Mouse (Mus musculus): ENCODE measurements around the gene Nanos2. TPM values are rescaled to one million over a fixed set of nuclear protein-coding genes. Genes with fewer than 3 reads are reported as not detected.

The Nanos2 gene
- total and polyA plus RNA-seq, 2 experiments from 2014 or later = not detected

DNA sequence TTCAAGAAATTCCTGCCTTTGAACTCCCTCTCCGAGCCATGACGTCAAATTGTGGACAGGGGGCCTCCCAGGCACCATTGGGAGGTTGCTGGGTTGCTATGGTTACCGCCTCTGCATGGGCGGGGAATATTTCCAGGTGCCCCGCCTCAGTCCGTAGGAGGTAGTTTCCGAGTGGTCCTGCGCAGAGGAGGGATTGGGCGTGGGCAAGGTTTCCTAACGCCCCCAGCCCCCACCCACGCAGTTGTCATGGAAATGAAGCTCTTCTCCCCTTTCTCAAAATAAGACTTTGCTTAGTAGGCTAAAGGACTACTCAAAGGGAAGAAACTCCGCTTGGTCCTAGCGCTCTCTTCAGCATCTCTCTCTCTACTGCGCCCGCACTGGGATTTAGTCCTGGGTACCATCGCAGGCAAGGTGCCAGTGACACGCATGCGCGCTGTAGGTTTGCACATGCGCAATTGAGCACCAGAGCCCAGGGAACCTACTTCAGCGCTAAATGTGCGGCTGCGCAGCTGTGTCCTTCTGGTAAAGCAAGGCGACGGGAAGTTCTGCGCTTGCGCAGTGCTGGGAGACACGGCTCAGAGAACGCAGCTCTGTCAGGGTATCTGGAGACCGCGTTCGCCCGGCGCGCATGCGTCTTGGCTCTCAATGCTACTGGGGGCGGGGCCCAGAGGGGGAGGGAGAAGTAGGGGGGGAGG is 3.5 kb downstream of the Nanos2 start, which contains the start of gene Mypop:
TSS of gene Mypop (plus strand) at position 645 of the 695 bp plus-strand sequence.
- Histone ChIP-seq H3K4me1 (ENCODE audit: control insufficient read depth, insufficient read depth) (peaks cover 5% of the 10 kb centered on the region), H3K27me3 (ENCODE audit: control insufficient read depth, insufficient read depth, low read length) (peaks cover 19% of the 10 kb centered on the region; the same call in 1 of the 2 replicates), H3K9me3 (replicated peaks; ENCODE audit: control insufficient read depth, low read length) (no peaks in the 10 kb centered on the region), H3K27ac (ENCODE audit: low read depth) (no peak within 1 kb of the TSS), H3K36me3 (replicated peaks; ENCODE audit: control insufficient read depth, insufficient read depth, low read length) (0 out of 2 replicates have a peak, but pooled peaks cover 4% of the 10 kb centered on the region), H3K9ac (replicated peaks; ENCODE audit: low read depth, low read length) (peak within 1 kb of the TSS; percentile 10; the same call in 1 of the 2 replicates), H3K4me3 (ENCODE audit: low read depth, low read length) (peak within 1 kb of the TSS; percentile 56), H3K4me2 (ENCODE audit: low read depth, low read length) (peak within 1 kb of the TSS; percentile 89)
- WGBS = under 1% methylated on average over 37 of the region's 37 CpGs
- ATAC-seq (ENCODE audit: insufficient read depth, low read depth) = peak; percentile 96
- TF ChIP-seq CTCF (IDR thresholded peaks at IDR 0.05; ENCODE audit: low read depth) = no peak
- no peak for TF ChIP-seq EP300 (IDR thresholded peaks at IDR 0.05; ENCODE audit: low read depth)
- peak; percentile 100 for DNase-seq (ENCODE audit: low spot score)

DNA sequence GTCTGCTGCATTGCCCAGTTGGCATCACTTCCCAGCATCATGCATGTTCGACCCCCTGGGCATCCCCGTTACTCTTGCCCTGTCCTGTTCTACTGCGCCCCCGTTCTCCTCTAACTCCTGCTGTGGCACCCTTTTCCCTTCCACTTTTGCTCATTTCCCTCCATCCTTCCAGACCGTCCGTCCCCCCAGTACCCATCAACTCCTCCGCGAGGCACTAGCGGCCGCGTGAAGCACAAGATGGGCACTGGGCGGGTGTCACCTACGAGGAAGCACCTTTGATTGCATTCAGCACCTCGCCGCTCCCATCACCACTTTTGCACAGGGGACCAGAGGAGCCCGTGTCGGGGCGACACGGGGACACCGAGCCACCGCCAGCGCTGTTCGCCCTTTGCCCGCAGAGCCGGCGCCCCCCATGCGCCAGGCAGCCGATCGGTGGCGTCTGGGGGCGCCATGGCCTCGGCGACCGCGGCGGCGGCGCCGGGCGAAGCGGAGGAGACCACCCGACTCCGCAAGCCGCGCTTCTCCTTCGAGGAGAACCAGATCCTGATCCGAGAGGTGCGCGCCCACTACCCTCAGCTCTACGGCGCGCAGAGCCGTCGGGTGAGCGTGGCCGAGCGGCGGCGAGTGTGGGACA is 4.6 kb downstream of the Nanos2 start:
- 0 out of 2 replicates have a peak, but pooled peaks cover 12% of the 10 kb centered on the region for H3K36me3 ChIP-seq (replicated peaks; ENCODE audit: control insufficient read depth, insufficient read depth, low read length)
- H3K9me3 ChIP-seq (replicated peaks; ENCODE audit: control insufficient read depth, low read length) = no peaks in the 10 kb centered on the region
- no peak for DNase-seq (ENCODE audit: low spot score)
- peaks cover 5% of the 10 kb centered on the region for H3K4me1 ChIP-seq (ENCODE audit: control insufficient read depth, insufficient read depth)
- under 1% methylated on average over 59 of the region's 59 CpGs for WGBS
- peak overlapping the region; percentile 56 for H3K4me3 ChIP-seq (ENCODE audit: low read depth, low read length)
- no peak for ATAC-seq (ENCODE audit: insufficient read depth, low read depth)
- TF ChIP-seq CTCF (IDR thresholded peaks at IDR 0.05; ENCODE audit: low read depth) (no peak), EP300 (IDR thresholded peaks at IDR 0.05; ENCODE audit: low read depth) (no peak)
- no peak overlapping the region for H3K27ac ChIP-seq (ENCODE audit: low read depth)
- H3K9ac ChIP-seq (replicated peaks; ENCODE audit: low read depth, low read length) = peak overlapping the region; percentile 10; the same call in 1 of the 2 replicates
- H3K4me2 ChIP-seq (ENCODE audit: low read depth, low read length) = peak overlapping the region; percentile 89
- peaks cover 19% of the 10 kb centered on the region; the same call in 1 of the 2 replicates for H3K27me3 ChIP-seq (ENCODE audit: control insufficient read depth, insufficient read depth, low read length)

DNA sequence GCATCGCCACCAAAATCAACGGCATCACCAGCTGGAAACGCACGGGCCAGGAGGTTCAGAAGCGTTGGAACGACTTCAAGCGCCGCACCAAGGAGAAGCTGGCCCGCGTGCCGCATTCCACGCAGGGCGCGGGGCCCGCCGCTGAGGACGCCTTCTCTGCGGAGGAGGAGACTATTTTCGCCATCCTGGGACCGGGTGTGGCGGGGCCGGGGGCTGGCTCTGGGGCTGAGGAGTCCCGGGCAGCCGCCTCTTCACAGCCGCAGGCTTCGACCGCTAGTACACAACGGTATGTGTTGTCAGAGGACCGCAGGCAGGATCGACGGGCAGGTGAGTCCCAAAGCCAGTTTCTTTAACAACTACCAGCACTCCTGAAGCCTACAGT is 5.1 kb downstream of the Nanos2 start:
- TF ChIP-seq CTCF (IDR thresholded peaks at IDR 0.05; ENCODE audit: low read depth) (no peak), EP300 (IDR thresholded peaks at IDR 0.05; ENCODE audit: low read depth) (no peak)
- 0 out of 2 replicates have a peak, but pooled peaks cover 12% of the 10 kb centered on the region for H3K36me3 ChIP-seq (replicated peaks; ENCODE audit: control insufficient read depth, insufficient read depth, low read length)
- H3K4me3 ChIP-seq (ENCODE audit: low read depth, low read length) = peak overlapping the region; percentile 56
- no peaks in the 10 kb centered on the region for H3K9me3 ChIP-seq (replicated peaks; ENCODE audit: control insufficient read depth, low read length)
- 4% methylated on average over 30 of the region's 31 CpGs for WGBS
- no peak for DNase-seq (ENCODE audit: low spot score)
- H3K27me3 ChIP-seq (ENCODE audit: control insufficient read depth, insufficient read depth, low read length) = peaks cover 19% of the 10 kb centered on the region; the same call in 1 of the 2 replicates
- H3K4me2 ChIP-seq (ENCODE audit: low read depth, low read length) = peak overlapping the region; percentile 89
- H3K9ac ChIP-seq (replicated peaks; ENCODE audit: low read depth, low read length) = peak overlapping the region; percentile 10; the same call in 1 of the 2 replicates
- ATAC-seq (ENCODE audit: insufficient read depth, low read depth) = no peak
- no peak overlapping the region for H3K27ac ChIP-seq (ENCODE audit: low read depth)
- peaks cover 5% of the 10 kb centered on the region for H3K4me1 ChIP-seq (ENCODE audit: control insufficient read depth, insufficient read depth)

DNA sequence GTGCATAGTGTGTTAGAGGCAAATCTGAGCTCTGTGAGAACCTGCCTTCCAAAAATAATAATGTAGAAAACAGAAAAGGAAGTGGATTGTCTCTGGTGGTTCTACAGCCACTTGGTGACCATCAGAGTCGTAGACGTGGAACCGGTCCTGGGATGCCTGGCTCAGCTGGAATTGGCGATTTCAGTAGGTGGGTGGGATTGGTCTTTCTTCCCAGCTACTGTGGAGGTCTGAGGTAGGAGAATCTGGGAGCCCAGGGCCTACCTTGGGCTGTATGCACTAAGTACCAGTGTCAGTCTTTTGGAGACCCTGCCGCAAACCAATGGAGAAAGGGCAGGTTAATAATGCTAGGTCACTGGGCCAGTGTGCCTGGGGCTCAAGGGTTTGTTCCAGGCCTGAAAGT is 5.8 kb downstream of the Nanos2 start:
- 93% methylated on average over 5 of the region's 5 CpGs for WGBS
- Histone ChIP-seq H3K4me3 (ENCODE audit: low read depth, low read length) (no peak overlapping the region), H3K4me2 (ENCODE audit: low read depth, low read length) (no peak overlapping the region), H3K27ac (ENCODE audit: low read depth) (no peak overlapping the region), H3K36me3 (replicated peaks; ENCODE audit: control insufficient read depth, insufficient read depth, low read length) (0 out of 2 replicates have a peak, but pooled peaks cover 12% of the 10 kb centered on the region), H3K4me1 (ENCODE audit: control insufficient read depth, insufficient read depth) (peaks cover 5% of the 10 kb centered on the region), H3K9ac (replicated peaks; ENCODE audit: low read depth, low read length) (no peak overlapping the region), H3K27me3 (ENCODE audit: control insufficient read depth, insufficient read depth, low read length) (peaks cover 19% of the 10 kb centered on the region; the same call in 1 of the 2 replicates), H3K9me3 (replicated peaks; ENCODE audit: control insufficient read depth, low read length) (no peaks in the 10 kb centered on the region)
- TF ChIP-seq CTCF (IDR thresholded peaks at IDR 0.05; ENCODE audit: low read depth) (no peak), EP300 (IDR thresholded peaks at IDR 0.05; ENCODE audit: low read depth) (no peak)
- DNase-seq (ENCODE audit: low spot score) = no peak
- ATAC-seq (ENCODE audit: insufficient read depth, low read depth) = no peak

DNA sequence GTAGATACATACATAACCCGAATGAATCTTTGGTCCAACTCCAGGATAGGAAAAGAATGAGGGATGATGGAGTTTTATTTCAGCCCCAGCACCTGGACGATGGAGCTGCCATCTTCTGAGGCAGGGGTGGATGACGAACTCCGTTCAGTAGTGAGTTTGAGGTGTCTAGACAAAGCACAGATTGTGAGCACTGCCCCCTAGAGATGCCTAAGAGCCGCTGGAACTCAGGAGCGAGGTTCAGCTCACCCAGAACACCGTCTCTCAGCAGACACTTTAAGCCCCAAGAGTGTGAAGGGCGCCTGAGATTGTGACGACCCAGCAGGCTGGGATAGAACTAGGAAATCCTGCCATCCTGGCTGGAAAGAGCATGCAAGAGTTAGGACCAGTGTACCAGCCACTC is 11.6 kb downstream of the Nanos2 start:
- H3K4me3 ChIP-seq (ENCODE audit: low read depth, low read length) = no peak overlapping the region
- H3K9me3 ChIP-seq (replicated peaks; ENCODE audit: control insufficient read depth, low read length) = no peaks in the 10 kb centered on the region
- no peak overlapping the region for H3K27ac ChIP-seq (ENCODE audit: low read depth)
- TF ChIP-seq CTCF (IDR thresholded peaks at IDR 0.05; ENCODE audit: low read depth) (no peak; the same call in 1 of the 2 replicates), EP300 (IDR thresholded peaks at IDR 0.05; ENCODE audit: low read depth) (no peak)
- H3K4me2 ChIP-seq (ENCODE audit: low read depth, low read length) = no peak overlapping the region
- ATAC-seq (ENCODE audit: insufficient read depth, low read depth) (no peak), DNase-seq (ENCODE audit: low spot score) (no peak)
- H3K27me3 ChIP-seq (ENCODE audit: control insufficient read depth, insufficient read depth, low read length) = no peaks in the 10 kb centered on the region
- H3K4me1 ChIP-seq (ENCODE audit: control insufficient read depth, insufficient read depth) = no peaks in the 10 kb centered on the region
- no peak overlapping the region for H3K9ac ChIP-seq (replicated peaks; ENCODE audit: low read depth, low read length)
- WGBS = 38% methylated on average over 9 of the region's 9 CpGs
- 0 out of 2 replicates have a peak, but pooled peaks cover 12% of the 10 kb centered on the region for H3K36me3 ChIP-seq (replicated peaks; ENCODE audit: control insufficient read depth, insufficient read depth, low read length)

All from heart, postnatal 0 days (tissue).